Mouse (Mus musculus) embryo, embryonic 10 days (tissue): ENCODE results near the gene Mrvi1.
"Not testable (repeated sequence)": the region's sequence is repeated elsewhere in the genome, so short reads cannot be mapped to it uniquely, and the experiment has no call there.

ENCODE experiments used
- DNase-seq: peaks from one replicate; pipeline ENCODE4 v3.0.0-alpha.2; 2015; ENCODE audit warnings: low spot score

Mrvi1 gene

DNA sequence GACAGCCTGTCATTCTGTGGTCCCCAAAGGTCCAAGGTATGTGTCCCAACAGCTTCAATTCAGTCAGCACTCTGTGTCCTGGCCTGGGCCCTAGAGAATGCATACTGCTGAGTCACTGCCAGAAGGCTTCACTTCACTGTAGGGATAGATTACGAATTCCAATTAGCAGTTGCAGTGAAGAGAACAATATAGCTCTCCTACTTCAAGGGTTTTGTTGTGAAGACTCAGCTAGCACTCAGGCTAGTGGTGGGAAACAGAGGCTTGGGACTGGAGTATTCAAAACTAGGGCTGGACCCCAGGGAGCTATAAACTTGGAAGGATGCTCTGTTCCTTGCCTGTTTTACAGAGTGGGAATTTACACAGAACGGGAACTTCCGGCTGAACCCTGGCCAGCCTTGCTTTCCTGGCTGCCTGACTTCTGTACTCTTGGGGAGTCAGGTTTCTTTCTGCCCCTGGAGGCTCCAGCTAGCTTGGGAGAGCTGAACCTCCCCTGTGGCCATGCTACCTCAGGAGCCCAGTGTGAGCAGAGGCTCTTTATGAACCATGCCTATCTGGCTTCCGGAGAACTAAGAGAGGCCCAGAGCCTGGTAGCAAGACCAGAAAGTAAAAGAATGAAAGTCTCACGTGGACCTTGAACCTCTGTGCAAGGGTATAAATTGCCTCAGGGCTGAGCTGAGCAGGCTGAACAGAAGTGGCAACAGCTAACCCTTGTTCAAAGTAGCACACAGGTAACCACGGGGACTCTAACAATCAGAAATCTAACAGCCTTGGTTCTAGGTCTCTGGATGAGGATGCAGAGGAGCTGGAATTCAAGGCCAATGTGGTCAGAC is 40.3 kb downstream of the Mrvi1 start:
- DNase-seq, result peak; percentile 28

DNA sequence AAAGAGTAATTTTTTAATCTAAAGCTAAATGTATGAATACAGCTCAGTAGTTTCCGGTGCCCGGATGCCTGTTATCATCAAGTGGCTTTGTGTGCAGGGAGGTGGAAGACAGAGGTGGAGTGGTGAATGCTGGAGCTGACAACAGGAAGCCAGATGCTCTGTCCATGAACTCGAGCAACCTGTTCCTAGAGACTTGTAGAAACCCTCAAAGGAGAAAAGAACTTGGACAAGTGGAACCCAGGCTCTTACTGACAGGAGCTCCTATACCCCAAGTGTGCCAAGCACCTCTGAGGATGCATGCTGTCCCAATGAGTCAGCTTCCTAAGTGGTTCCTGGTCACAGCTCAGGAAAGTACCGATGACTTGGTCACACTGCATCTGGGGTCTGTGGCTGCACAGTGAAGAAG is 41.1 kb downstream of the Mrvi1 start:
- DNase-seq, result no peak

DNA sequence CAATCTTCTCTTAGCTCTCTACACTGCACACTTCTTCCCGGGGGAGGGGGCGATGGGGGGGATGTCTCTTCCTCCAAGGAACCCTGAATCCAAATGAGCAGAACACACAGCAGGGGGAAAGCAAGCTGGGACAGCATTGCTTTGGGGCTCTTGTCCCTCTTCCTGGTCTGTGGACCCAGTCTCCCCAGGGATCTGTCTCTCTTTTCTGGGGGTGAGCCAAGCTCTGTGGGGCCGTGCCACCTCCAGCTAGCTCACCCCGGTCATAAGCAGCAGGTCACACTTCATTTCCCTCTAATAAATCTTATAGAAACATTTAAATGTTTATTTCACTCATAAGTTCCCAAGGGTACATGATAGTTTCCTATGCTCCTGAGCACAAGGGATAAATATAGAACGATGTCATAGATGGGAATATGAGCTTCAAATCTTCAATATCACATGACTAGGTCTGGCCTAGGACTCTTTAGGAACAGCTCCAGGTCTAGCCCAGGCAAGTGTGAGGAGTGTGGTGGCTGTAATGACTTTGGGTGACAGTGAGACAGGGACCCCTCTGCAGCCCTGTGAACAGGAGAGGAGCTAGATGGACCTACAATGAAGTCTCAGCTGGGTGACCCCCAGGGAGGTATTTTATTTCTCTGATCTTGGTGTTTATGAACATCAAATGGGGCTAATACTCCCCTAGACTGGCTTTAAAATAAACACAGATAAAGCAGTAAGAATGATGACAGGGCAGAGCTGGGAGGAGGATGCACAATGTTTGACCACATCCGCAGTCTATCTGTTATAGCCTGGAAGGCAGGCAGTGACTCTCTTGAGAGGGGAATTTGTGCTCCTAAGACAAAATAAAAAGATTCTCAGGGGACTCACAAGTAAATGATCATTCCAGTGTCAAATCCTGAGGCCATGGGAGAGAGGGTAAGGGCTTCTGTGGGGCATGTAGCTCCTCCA is 46.2 kb downstream of the Mrvi1 start:
- DNase-seq, result no peak

- no peak for DNase-seq
Measured at GRCm38 (mm10) chr7:110933999-110934398, 48.3 kb downstream of the Mrvi1 start.

DNA sequence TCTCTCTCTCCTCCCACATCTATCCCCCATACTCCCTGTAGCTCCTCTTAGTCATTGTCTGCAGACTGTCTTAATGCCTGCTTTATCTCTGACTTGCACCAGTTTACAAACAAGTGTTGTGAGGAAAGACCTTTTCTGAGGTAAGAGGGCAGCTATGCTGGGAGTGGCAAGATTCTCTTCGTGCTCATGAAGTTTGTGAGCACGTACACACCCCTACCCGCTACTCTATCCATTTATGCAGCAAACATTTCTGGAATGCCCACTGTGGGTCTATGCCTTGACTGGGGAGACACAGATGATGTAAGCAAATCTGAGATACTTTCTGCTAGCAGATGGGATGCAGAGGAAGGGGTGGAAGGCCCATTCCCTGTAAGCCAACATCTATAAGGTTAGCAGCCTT is 48.9 kb downstream of the Mrvi1 start:
- DNase-seq, result no peak

- peak; percentile 84 for DNase-seq
Measured at GRCm38 (mm10) chr7:110930118-110930854, 52.0 kb downstream of the Mrvi1 start.

GRCm38 (mm10) chr7:110926562-110926961 is 55.7 kb downstream of the Mrvi1 start:
- no peak for DNase-seq

DNA sequence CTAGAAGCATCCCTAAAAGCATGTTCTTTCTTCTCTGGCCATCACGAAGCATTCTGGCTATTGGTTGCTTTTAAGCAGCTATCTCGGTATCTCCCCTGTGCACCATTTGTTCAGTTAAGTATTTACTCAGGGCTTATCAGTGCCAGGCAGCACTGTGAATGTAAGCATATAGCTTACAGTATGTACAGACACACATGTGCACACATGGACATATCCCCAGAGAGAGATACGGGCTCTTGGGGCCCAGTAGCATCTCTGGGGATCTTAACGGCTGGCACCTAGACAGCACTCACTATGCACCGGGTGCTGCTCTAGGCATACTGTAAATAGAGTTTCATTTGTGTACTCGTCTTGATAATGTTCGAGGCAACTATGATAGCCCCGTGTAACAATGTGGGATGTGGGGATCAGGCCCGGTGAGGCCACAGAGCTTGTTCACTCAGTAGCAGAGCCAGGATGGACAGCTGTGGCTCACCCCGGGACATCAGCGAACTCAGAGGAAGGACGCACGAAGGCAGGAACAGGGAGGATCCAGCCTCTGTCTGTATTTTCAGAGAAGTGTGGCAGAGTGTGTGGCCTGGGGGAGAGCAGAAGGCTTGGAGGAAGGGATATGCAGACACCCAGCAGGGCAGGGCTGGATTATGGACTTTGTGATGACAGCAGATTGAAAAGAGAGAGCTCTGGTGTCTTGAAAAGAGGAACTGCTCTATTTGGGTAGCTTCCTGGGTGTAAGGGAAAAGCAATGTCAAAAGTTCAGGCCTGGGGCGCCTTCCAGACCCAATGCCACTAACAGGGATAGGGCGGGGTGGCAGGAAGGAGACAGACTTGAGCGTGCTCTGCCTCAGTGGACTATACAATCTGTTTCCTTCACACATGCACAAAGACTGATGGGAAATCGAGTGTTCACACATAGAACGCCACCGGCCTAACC is 61.7 kb downstream of the Mrvi1 start:
- DNase-seq, result no peak

GRCm38 (mm10) chr7:110919721-110920120 is 62.5 kb downstream of the Mrvi1 start:
- no peak for DNase-seq

DNA sequence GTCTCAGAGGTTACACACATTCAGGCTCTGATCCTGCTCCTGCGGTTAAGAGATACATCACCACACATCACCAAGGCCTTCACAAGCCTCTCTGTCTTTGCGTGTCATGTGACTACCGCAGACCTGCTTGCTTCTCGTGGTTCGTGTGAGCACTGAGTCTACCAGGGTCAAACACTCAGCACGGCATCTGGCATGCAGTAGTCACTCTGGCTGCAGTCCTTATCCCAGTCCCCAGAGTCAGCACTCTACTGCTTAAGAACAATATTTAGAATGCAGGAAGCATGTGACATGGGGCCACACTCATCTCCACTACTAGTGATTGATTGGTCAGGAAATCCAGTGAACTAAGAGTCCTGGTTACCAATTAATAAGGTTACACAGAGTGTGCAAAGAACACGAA is 66.3 kb downstream of the Mrvi1 start:
- peak; percentile 17 for DNase-seq

- DNase-seq, result no peak
Measured at GRCm38 (mm10) chr7:110914531-110914930, 67.7 kb downstream of the Mrvi1 start.

- no peak for DNase-seq
Measured at GRCm38 (mm10) chr7:110913754-110914153, 68.5 kb downstream of the Mrvi1 start.

DNA sequence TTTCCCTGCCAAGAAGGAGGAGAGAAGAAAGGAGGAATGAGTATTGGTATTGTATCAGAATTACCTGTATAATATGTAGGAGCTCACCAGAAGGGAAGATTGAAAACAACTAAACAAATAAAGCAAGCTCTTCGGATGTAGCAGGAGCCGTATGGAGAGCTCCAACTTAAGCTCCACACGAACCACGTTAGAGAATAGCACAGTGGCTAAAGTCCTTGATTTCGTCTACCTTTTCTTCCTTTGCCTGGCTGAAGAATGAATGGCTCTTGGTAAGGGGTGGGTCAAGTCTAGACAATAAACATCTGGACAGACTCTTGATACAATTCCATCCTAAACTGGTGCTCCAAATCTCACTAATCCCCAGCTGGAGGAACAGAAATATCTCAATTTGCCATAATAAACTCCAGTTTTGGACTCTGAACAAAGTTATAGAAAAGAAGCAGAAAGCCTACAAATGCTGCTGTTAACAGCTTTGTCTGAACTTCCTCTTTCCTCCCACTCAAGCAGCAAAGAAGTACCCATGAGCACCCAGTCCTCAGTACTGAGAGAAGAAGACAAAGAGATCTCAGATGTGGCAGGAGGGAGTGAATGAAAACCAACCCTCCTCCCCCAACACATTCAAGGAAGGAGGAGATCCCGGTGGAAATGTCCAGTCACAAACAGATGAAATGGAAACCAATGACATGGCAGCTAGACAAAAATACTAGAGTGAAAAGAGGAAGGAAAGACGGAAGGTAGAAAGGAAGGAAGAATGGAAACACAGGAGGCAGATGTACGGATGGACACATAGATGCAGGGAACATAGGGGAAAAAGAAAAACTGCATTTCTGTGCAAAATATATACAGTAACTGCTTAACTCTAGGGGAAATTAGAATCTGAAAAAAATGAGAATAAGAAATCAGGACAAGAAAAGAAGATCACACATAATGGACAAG is 73.8 kb downstream of the Mrvi1 start:
- no peak for DNase-seq

DNA sequence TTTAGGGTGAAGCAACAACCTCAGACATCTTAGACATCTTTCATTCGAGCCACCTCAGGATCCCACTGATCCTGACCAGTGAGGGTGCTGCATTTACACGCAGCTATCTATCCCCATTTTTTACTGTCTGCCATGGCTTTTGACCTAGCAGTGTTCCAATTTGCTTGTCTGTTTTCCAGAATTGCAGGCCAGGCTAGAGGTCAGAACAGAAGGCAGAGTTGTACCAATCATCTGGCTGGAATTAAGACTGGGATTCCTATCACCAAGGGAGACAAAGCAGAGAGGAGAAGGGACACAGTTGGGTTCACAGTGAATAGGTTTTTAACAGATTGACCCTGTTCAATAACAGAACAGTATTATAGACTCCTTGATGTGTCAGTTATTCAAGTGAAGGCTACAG is 75.7 kb downstream of the Mrvi1 start:
- DNase-seq, result no peak

DNA sequence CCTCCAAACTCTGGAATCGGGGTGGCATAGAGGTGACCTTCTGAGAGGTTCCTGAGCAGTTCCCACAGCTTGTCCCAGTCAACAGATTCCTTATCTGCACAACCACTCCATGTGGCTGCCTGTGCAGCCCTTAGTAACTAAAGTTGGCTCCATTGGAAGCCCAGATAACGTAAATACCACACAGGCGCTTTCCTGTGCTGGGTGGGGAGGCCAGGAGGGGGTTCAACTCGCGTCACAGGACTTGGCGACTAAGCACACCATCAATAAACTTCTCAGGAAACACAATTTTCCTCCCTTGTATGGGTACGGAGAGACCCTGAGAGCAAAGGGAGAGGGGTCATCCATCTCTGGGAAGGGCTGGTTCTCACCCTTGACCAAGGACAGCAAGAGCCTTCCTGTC is 79.0 kb downstream of the Mrvi1 start:
- no peak for DNase-seq

DNA sequence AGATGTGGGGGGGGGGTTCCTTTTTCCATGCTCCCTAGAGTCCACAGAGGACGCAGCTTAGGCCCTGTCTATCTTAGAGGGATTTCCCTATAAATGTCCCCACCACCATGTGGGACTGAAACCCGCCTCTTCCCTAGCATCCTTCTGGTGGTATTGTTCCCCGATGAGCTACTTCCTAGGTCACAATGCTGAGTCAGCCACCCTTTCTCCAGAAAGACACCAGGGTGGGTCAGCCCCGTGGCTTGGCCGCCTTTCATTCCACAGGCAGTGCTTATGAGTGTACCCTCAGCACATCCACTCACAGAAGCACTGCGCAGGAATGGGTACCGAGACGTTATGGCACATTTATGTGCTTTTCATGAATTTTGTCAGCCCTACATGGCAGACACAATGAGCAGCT is 85.1 kb downstream of the Mrvi1 start:
- no peak for DNase-seq

DNA sequence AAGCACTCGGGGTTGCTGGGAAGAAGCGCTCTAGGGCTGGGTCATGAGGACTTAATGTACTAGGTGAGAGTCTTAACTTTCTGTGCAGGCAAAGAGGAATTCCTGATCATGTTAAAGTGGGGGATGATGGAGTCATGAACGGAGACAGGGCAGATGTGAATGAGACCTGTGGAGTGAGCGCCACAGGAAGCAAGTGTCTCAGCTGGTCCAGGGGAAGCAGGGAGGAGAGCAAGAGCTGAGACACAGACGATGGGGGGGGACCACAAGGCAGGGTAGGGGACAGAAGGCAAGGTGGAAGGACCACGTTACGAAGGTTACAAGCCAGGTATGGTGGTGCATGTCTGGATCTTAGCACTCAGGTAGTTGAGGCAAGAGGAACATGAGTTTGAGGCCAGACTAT is 85.8 kb downstream of the Mrvi1 start:
- no peak for DNase-seq

DNA sequence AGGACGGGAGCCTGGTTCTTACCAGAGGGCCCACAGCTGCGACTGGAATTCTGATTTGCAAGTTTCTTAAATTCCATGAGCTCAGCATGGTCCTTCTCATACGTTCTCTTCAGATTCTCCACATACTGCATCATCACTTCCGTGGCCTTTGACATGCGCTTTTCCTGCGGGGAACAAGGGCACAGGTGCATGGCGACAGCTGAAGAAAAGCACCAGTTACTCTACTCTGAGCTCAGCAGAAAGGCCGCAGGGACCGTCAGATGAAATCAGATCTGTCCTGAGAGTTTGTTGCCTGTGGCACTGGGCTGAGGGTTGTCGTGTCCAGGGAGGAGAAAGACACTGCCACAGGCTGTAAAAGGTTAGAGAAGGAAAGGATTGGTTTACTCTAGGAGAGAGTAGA is 86.5 kb downstream of the Mrvi1 start:
- not testable (repeated sequence) for DNase-seq

GRCm38 (mm10) chr7:110894673-110895072 is 87.6 kb downstream of the Mrvi1 start:
- DNase-seq, result no peak
